Mouse (Mus musculus): ENCODE measurements around the gene Ambp. TPM values are rescaled to one million over a fixed set of nuclear protein-coding genes. Genes with fewer than 3 reads are reported as not detected.

Gene Ambp
- total RNA-seq, 4 experiments from 2014 or later = not detected

DNA sequence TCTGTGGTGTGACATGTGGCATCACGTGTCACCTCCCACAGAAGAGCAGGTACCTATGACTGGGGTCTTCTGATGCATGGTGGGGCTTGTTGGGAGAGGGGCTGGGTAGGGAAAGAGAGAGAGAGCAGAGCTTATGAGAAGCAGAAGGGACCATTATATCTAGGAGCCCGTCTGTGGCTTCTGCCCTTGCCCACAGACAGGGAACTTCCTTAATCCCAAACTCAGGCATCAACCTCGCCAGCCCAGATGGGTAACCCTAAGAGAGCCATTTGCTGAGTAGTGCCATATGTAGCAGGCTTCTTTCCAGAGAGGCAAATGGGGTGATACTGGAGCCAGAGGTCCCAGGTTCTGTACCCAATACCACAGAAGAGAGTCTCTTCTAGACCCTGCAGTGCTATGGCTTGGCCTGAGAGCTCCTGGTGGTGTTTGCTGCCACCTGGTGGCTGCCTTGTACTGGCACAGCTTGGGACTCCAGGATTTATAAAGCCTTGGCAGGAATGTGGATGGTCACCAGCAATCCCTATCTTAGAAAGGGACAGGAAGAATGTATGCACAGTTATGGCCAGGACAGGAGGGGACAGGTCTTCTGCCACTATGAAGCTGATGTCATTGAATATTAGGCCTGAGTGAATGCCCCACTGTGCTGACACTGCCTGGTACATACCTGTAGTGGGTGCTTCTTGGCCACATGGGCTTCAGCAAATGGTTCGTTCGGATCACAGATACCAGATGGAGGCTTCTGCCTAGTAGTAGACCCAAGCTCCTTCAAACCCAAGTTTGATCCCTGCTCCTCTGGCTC, 35.8 kb downstream of the Ambp start:
- peak; percentile 59 for DNase-seq (ENCODE audit: low spot score)

DNA sequence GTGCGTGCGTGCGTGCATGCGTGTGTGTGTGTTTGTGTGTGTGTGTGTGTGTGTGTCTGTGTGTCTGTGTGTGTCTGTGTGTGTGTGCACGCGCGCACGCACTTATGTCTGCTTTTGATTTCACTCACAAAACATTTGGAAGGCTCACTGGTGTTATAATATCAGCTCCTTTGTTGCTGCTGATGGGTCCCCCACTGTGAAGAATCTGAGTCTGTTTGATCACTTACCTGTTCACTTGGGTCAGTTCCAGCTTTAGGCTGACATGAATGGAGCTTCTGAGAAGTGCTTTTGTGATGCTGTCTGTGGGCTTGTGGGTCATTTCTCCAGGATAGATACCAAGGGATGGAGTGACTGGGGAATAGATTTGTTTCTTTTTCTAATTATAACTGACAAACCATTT, 48.9 kb downstream of the Ambp start:
- DNase-seq (ENCODE audit: low spot score) = no peak

DNA sequence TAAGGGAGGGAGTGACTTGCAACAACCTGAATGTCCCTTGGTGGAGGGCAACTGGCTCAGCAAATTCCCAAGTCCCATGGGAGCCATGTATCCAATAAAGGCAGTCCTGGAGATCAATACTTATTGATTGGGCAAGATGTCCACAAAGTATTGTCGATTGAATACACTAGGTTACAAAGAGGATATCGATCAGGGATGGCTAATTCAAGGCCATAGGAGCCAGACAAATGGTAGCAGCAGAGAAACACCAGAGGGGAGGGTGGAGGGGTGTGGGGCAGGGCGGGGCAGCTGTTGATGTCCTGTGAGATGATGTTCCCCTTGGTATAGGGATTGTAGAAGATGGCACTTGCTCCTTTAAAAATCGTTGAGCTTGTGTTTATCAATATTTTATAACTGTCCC, 52.6 kb downstream of the Ambp start:
- DNase-seq (ENCODE audit: low spot score) = no peak

DNA sequence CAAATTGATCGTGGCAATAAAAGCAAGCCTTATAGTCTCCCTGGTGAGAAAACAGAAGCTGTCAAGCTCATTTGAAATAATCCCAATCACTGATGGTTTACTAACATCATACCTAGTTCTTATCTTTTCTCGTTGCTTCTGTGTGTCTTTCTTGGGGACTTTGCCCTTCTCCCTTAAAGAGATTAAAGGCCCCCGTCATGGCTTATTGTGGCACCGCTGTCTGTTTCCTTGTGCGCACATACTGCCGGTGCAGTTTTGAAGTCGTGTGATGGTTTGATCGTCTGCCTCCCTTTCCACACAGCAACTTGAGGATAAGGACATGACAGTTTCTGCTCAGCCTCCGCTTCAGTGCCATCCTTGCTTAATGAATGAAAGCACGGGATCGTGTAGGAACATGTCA, 54.1 kb downstream of the Ambp start:
- DNase-seq (ENCODE audit: low spot score) = no peak

DNA sequence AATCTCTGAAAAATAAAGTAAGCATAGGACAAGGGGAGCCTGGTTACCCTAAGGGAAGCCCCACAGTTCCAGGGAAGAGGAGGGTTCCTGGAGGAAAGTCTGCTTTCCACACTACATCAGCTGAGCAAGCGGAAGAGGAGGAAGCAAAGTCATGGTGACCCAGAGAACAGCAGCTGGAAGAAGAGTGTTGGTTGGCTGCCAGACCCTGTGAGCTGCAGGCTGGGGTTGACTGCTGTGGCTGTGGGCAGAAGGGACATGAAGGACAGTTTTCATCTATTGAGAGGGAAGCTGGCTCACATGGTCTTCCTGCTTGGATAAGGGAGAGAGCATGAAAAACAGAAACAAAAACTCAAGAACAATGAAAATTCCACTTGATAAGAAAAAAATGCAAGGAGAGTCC, 57.0 kb downstream of the Ambp start:
- DNase-seq (ENCODE audit: low spot score) = peak; percentile 48

Other genes starting within 250 kb of the Ambp start
- gene Zfp618, start 189.2 kb downstream of the Ambp start, total RNA-seq (2022) = under 1 TPM; 0.19 to 0.47 (median 0.24) TPM
- gene Kif12, start 17.3 kb upstream of the Ambp start, total RNA-seq (2022) = not detected
- gene Col27a1, start 59.2 kb upstream of the Ambp start, total RNA-seq (2022) = 1 to 10 TPM; 1.1 to 1.5 (median 1.4) TPM
- gene Orm1, start 189.8 kb upstream of the Ambp start, total RNA-seq (2022) = under 1 TPM in 1 of 4 experiments, not detected in 3; 0.75 TPM
- 1 to 10 TPM in 2 of 4 experiments, under 1 TPM in 2; 0.60 to 4.5 (median 1.7) TPM for gene Orm3, start 201.4 kb upstream of the Ambp start, total RNA-seq (2022)
- under 1 TPM in 2 of 4 experiments, not detected in 2; 0.34 to 0.37 TPM for gene Orm2, start 207.7 kb upstream of the Ambp start, total RNA-seq (2022)
- gene Akna, start 248.6 kb upstream of the Ambp start, total RNA-seq (2022) = 1 to 10 TPM; 3.1 to 4.4 (median 3.5) TPM